Mouse (Mus musculus) heart, adult 2 months (tissue): ENCODE measurements around the gene Dclk2. TPM values are rescaled to one million over a fixed set of nuclear protein-coding genes. Genes with fewer than 3 reads are reported as not detected.

Experiments
- DNase-seq, 2 experiments: peaks; one replicate each; pipeline ENCODE4 v3.0.0; 2021
- H3K27ac ChIP-seq: fragments of 200-600 bp; 2 replicates; pipeline ENCODE4 v1.8.1; 2022
- H3K27me3 ChIP-seq: fragments of 200-500 bp; 2 replicates; pipeline ENCODE4 v1.6.1; 2012; ENCODE audit warnings: mild to moderate bottlenecking, low read length, inconsistent platforms, mixed read lengths; ENCODE audit not compliant: control insufficient read depth, insufficient read depth
- H3K36me3 ChIP-seq: fragments of 200-500 bp; 2 replicates; pipeline ENCODE4 v1.6.1; 2012; ENCODE audit warnings: low read length, inconsistent platforms; ENCODE audit not compliant: control insufficient read depth, insufficient read depth
- H3K4me1 ChIP-seq: fragments of 200-500 bp; 2 replicates; pipeline ENCODE4 v1.6.1; 2011; ENCODE audit warnings: low read length; ENCODE audit not compliant: control insufficient read depth, insufficient read depth
- H3K4me3 ChIP-seq: fragments of 200-600 bp; 2 replicates; pipeline ENCODE4 v1.8.1; 2022
- H3K79me2 ChIP-seq: fragments of 200-500 bp; replicated peaks from 2 replicates; pipeline ENCODE4 v1.6.1; 2012; ENCODE audit warnings: mild to moderate bottlenecking, inconsistent platforms, low read length, moderate library complexity, mixed read lengths; ENCODE audit not compliant: control insufficient read depth, insufficient read depth
- H3K9ac ChIP-seq: fragments of 200-500 bp; 2 replicates; pipeline ENCODE4 v1.6.1; 2012; ENCODE audit warnings: low read depth, mild to moderate bottlenecking, control low read depth, inconsistent platforms, low read length, mixed read lengths
- CTCF ChIP-seq: fragments of 200-600 bp; IDR thresholded peaks from 2 replicates; pipeline ENCODE4 v1.8.1; 2022; ENCODE audit warnings: antibody characterized with exemption, mild to moderate bottlenecking, moderate library complexity
- EP300 ChIP-seq: fragments of 200-500 bp; IDR thresholded peaks from 2 replicates; pipeline ENCODE4 v1.6.1; 2011; ENCODE audit warnings: low read depth, low read length, control low read depth; ENCODE audit not compliant: insufficient read depth
- POLR2A ChIP-seq: fragments of 200-500 bp; IDR thresholded peaks from 2 replicates; pipeline ENCODE4 v1.6.1; 2011; ENCODE audit warnings: mild to moderate bottlenecking, low read depth, low read length, control low read depth; ENCODE audit not compliant: insufficient read depth
- WGBS: fragments of 180-500 bp; shearing (Covaris S2); methylation state at CpG from one replicate; pipeline ENCODE4 v1.1.7; 2018; 5-methylcytosine and 5-hydroxymethylcytosine counted together
- intact Hi-C: fragments of 180-260 bp; cut with DNase I; formaldehyde crosslinking; loops from one replicate; pipeline ENCODE4 v1.15.1; 2025
- long read RNA-seq: library from polyadenylated mRNA; stranded (forward); transcript quantifications from one replicate; pipeline ENCODE4 v2.0.0, GENCODE M21; 2021
- polyA plus RNA-seq: library from polyadenylated mRNA; depleted of rRNA; stranded (reverse); fragments of >200 nt; gene quantifications from 2 replicates; pipeline ENCODE4 v1.2.3, GENCODE M21; 2012; rRNA removed
- total RNA-seq, 2 experiments: library from RNA; stranded (reverse); gene quantifications; 2 replicates each; pipeline ENCODE4 v1.2.3; 2021

Gene Dclk2
- total RNA-seq (1 to 10 TPM; 1.1 to 1.5 TPM), polyA plus RNA-seq (2.6 TPM in 2 replicates)
- long read RNA-seq = 0 reads

GRCm38 (mm10) chr3:86920343-86921083, at the start of gene Dclk2:
Gene Dclk2 (minus strand): TSS chr3:86920852.
- Histone ChIP-seq H3K27ac (peak within 1 kb of the TSS; percentile 90), H3K9ac (peak within 1 kb of the TSS; percentile 59), H3K27me3 (no peaks in the 10 kb centered on the region), H3K4me1 (no peaks in the 10 kb centered on the region), H3K79me2 (no peaks in the 10 kb centered on the region), H3K4me3 (peak within 1 kb of the TSS; percentile 65), H3K36me3 (no peaks in the 10 kb centered on the region)
- intact Hi-C loops = loop anchor here (5.0 kb wide), 2 partner anchors 73 to 698 kb away; partner anchors contain the start of gene Lrba
- peak; percentile 89 for DNase-seq
- under 1% methylated on average over 88 of the region's 91 CpGs for WGBS
- TF ChIP-seq POLR2A = no peak
- TF ChIP-seq CTCF = no peak
- no peak for TF ChIP-seq EP300

GRCm38 (mm10) chr3:86962665-86963435, 42.2 kb upstream of the Dclk2 start:
- H3K4me1 ChIP-seq = peaks cover 2% of the 10 kb centered on the region
- H3K27me3 ChIP-seq = no peaks in the 10 kb centered on the region
- H3K27ac ChIP-seq = no peak overlapping the region
- DNase-seq = no peak
- intact Hi-C loops = no loop called here
- TF ChIP-seq POLR2A (no peak), CTCF (no peak), EP300 (no peak)
- H3K36me3 ChIP-seq = no peaks in the 10 kb centered on the region
- no peak overlapping the region for H3K4me3 ChIP-seq
- WGBS = 87% methylated on average over 17 of the region's 17 CpGs
- H3K9ac ChIP-seq = no peak overlapping the region
- H3K79me2 ChIP-seq = no peaks in the 10 kb centered on the region

GRCm38 (mm10) chr3:86961395-86961669, 40.7 kb upstream of the Dclk2 start:
- TF ChIP-seq EP300 (no peak), CTCF (no peak), POLR2A (no peak)
- no peaks in the 10 kb centered on the region for H3K27me3 ChIP-seq
- H3K4me3 ChIP-seq = no peak overlapping the region
- no peak for DNase-seq
- H3K27ac ChIP-seq = no peak overlapping the region
- H3K9ac ChIP-seq = no peak overlapping the region
- 86% methylated on average over 2 of the region's 2 CpGs for WGBS
- no peaks in the 10 kb centered on the region for H3K36me3 ChIP-seq
- no peaks in the 10 kb centered on the region for H3K79me2 ChIP-seq
- intact Hi-C loops = no loop called here
- H3K4me1 ChIP-seq = peaks cover 2% of the 10 kb centered on the region

- WGBS = 78% methylated on average over 17 of the region's 17 CpGs
- peaks cover 2% of the 10 kb centered on the region for H3K4me1 ChIP-seq
- H3K4me3 ChIP-seq = no peak overlapping the region
- TF ChIP-seq POLR2A (no peak), CTCF (no peak), EP300 (no peak)
- intact Hi-C loops = no loop called here
- H3K27me3 ChIP-seq = no peaks in the 10 kb centered on the region
- H3K9ac ChIP-seq = no peak overlapping the region
- no peak for DNase-seq
- no peaks in the 10 kb centered on the region for H3K36me3 ChIP-seq
- no peaks in the 10 kb centered on the region for H3K79me2 ChIP-seq
- no peak overlapping the region for H3K27ac ChIP-seq
These were observed 40.2 kb upstream of the Dclk2 start for GRCm38 (mm10) chr3:86960656-86961394.

- DNase-seq = no peak
- TF ChIP-seq EP300 (no peak), POLR2A (no peak), CTCF (no peak)
- no peak overlapping the region for H3K27ac ChIP-seq
- H3K4me1 ChIP-seq = peaks cover 2% of the 10 kb centered on the region
- no peaks in the 10 kb centered on the region for H3K27me3 ChIP-seq
- H3K9ac ChIP-seq = no peak overlapping the region
- no peaks in the 10 kb centered on the region for H3K36me3 ChIP-seq
- H3K4me3 ChIP-seq = no peak overlapping the region
- intact Hi-C loops = no loop called here
- WGBS = 72% methylated on average over 7 of the region's 7 CpGs
- H3K79me2 ChIP-seq = no peaks in the 10 kb centered on the region
These were observed 38.4 kb upstream of the Dclk2 start for GRCm38 (mm10) chr3:86959088-86959487.

- Histone ChIP-seq H3K4me3 (no peak overlapping the region), H3K36me3 (no peaks in the 10 kb centered on the region), H3K27me3 (no peaks in the 10 kb centered on the region), H3K4me1 (peaks cover 2% of the 10 kb centered on the region), H3K9ac (no peak overlapping the region), H3K79me2 (no peaks in the 10 kb centered on the region), H3K27ac (no peak overlapping the region)
- TF ChIP-seq CTCF (no peak), EP300 (no peak), POLR2A (no peak)
- no peak for DNase-seq
- intact Hi-C loops = no loop called here
- 36% methylated on average over 4 of the region's 4 CpGs for WGBS
These were observed 34.7 kb upstream of the Dclk2 start for GRCm38 (mm10) chr3:86955376-86955775.
